7 mouse cellular contexts compared by ENCODE assay signal in the genomic region with DNA sequence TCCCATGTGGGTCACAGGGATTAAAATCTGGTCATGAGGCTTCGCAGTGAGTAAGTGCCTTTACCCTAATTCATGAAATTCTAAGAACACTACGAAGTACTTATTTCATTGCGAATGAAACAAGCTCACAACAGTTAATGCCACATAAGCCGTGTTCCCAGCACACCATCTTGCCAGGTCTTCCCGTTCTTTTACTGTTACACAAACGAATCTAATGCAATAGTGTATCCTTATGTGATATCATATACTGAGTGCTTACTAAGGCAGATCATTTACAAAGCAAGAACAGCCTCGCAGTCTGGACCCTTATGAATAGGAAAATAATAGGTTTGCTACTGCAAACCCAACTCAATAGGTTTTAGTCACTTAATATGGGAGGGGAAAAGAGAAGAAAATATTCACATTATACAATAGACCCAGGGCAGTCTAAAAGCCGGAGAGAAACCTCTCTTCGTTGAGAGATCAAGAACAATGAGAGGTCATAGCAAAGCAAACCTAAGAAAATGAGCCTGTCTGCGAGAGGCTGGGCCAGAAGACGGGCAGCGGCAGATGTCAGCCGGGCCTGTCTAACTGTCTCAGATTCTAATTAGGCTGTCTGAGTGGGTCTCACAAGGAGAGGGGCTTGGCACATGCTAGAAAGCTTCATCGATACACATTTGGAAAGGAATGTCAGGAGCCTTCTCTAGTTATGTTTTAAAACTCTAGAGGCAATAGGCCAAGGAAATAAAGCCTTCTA. TPM values are rescaled to one million over a fixed set of nuclear protein-coding genes. Genes with fewer than 3 reads are reported as not detected.
DNase-seq lines count a peak whose midpoint lies in the region; ATAC-seq and TF ChIP-seq lines count a peak whose summit lies in the region.

No protein-coding gene starts in this region.

- ATAC-seq in lung, postnatal 0 days: no peak
- peak; percentile 51 for ATAC-seq in embryonic facial prominence, embryonic 14.5 days (ENCODE audit: low read depth)
- ATAC-seq in midbrain, embryonic 16.5 days: peak; percentile 51

- no peak for TF ChIP-seq CTCF in lung, postnatal 0 days (IDR thresholded peaks at IDR 0.05)

- peak overlapping the region; percentile 81 for H3K4me3 ChIP-seq in lung, postnatal 0 days (ENCODE audit: low read depth, low read length)
- peak overlapping the region; percentile 82 for H3K4me3 ChIP-seq in embryonic facial prominence, embryonic 14.5 days (ENCODE audit: low read depth, low read length)
- peak overlapping the region; percentile 79 for H3K4me3 ChIP-seq in midbrain, embryonic 16.5 days (ENCODE audit: low read depth, low read length)

- no peaks in the 10 kb centered on the region for H3K9me3 ChIP-seq in lung, postnatal 0 days (ENCODE audit: low read length)
- no peaks in the 10 kb centered on the region for H3K9me3 ChIP-seq in embryonic facial prominence, embryonic 14.5 days (ENCODE audit: control insufficient read depth, low read length)
- H3K9me3 ChIP-seq in midbrain, embryonic 16.5 days (replicated peaks; ENCODE audit: control insufficient read depth, low read length, poor library complexity, severe bottlenecking): no peaks in the 10 kb centered on the region

- no peak overlapping the region; the same call in 1 of the 2 replicates for H3K9ac ChIP-seq in lung, postnatal 0 days (replicated peaks; ENCODE audit: low read depth)
- peak overlapping the region; percentile 87 for H3K9ac ChIP-seq in embryonic facial prominence, embryonic 14.5 days (ENCODE audit: low read depth, low read length)
- H3K9ac ChIP-seq in midbrain, embryonic 16.5 days (ENCODE audit: low read depth, low read length): peak overlapping the region; percentile 87

- H3K27me3 ChIP-seq in lung, postnatal 0 days (replicated peaks; ENCODE audit: insufficient read depth, low read length): no peaks in the 10 kb centered on the region
- no peaks in the 10 kb centered on the region for H3K27me3 ChIP-seq in embryonic facial prominence, embryonic 14.5 days (replicated peaks; ENCODE audit: control insufficient read depth, insufficient read depth, low read length)
- no peaks in the 10 kb centered on the region for H3K27me3 ChIP-seq in midbrain, embryonic 16.5 days (ENCODE audit: control insufficient read depth, insufficient read depth, low read depth, low read length)

- WGBS in lung, postnatal 0 days: 36% methylated on average over 14 of the region's 14 CpGs
- WGBS in embryonic facial prominence, embryonic 14.5 days: 32% methylated on average over 14 of the region's 14 CpGs
- 23% methylated on average over 14 of the region's 14 CpGs for WGBS in midbrain, embryonic 16.5 days

- no peak for TF ChIP-seq EP300 in lung, postnatal 0 days (IDR thresholded peaks at IDR 0.05)

- H3K4me1 ChIP-seq in lung, postnatal 0 days (ENCODE audit: insufficient read depth, low read depth, low read length): no peaks in the 10 kb centered on the region
- 0 out of 2 replicates have a peak, but pooled peaks cover 7% of the 10 kb centered on the region for H3K4me1 ChIP-seq in embryonic facial prominence, embryonic 14.5 days (ENCODE audit: control insufficient read depth, insufficient read depth, low read length)
- peaks cover 4% of the 10 kb centered on the region; the same call in 1 of the 2 replicates for H3K4me1 ChIP-seq in midbrain, embryonic 16.5 days (ENCODE audit: control insufficient read depth, insufficient read depth, low read length)

- peak overlapping the region; percentile 73 for H3K4me2 ChIP-seq in lung, postnatal 0 days (replicated peaks; ENCODE audit: low read depth, low read length)
- peak overlapping the region; percentile 68 for H3K4me2 ChIP-seq in embryonic facial prominence, embryonic 14.5 days (ENCODE audit: low read depth, low read length)
- H3K4me2 ChIP-seq in midbrain, embryonic 16.5 days (ENCODE audit: low read length): peak overlapping the region; percentile 62

- no peak for DNase-seq in lung, postnatal 0 days (ENCODE audit: low spot score)
- no peak for DNase-seq in lung, adult 18-20 months
- DNase-seq in embryonic facial prominence, embryonic 14.5 days (ENCODE audit: low spot score): no peak
- peak; percentile 44 for DNase-seq in induced T-regulatory cell, adult 2 months (ENCODE audit: low read depth)
- DNase-seq in urinary bladder, postnatal 4 days (ENCODE audit: low spot score in 2 of 2): no peak
- no peak for DNase-seq in thymus, postnatal 10 days (ENCODE audit: low spot score in 2 of 2)

- H3K27ac ChIP-seq in lung, postnatal 0 days (ENCODE audit: low read length): peak overlapping the region; percentile 92
- H3K27ac ChIP-seq in embryonic facial prominence, embryonic 14.5 days (replicated peaks; ENCODE audit: low read depth, low read length): peak overlapping the region; percentile 95
- H3K27ac ChIP-seq in midbrain, embryonic 16.5 days (ENCODE audit: low read length): peak overlapping the region; percentile 92

- H3K36me3 ChIP-seq in lung, postnatal 0 days (ENCODE audit: insufficient read depth, low read length): no peaks in the 10 kb centered on the region
- H3K36me3 ChIP-seq in embryonic facial prominence, embryonic 14.5 days (ENCODE audit: control insufficient read depth, insufficient read depth, low read length): peaks cover 19% of the 10 kb centered on the region
- H3K36me3 ChIP-seq in midbrain, embryonic 16.5 days (ENCODE audit: control insufficient read depth, insufficient read depth, low read length): no peaks in the 10 kb centered on the region

RNA-seq across cellular contexts. Expression of a gene that starts 1.3 kb away (rescaled TPM):
- polyA plus RNA-seq in lung, postnatal 0 days (2015; fragmentation: Nextera tagmentation; extraction: Ambion mirVana): 137 and 148 TPM in 2 replicates
- polyA plus RNA-seq in embryonic facial prominence, embryonic 14.5 days (2014; fragmentation: Nextera tagmentation; extraction: Ambion mirVana): 143 and 152 TPM in 2 replicates
- 45.7 and 55.6 TPM in 2 replicates for polyA plus RNA-seq in midbrain, embryonic 16.5 days (2015; fragmentation: Nextera tagmentation; extraction: Ambion mirVana)

RNA-seq across cellular contexts. Expression of a gene that starts 33.9 kb away (rescaled TPM):
- polyA plus RNA-seq in lung, postnatal 0 days (2015; fragmentation: Nextera tagmentation; extraction: Ambion mirVana): 10.7 and 10.8 TPM in 2 replicates
- polyA plus RNA-seq in embryonic facial prominence, embryonic 14.5 days (2014; fragmentation: Nextera tagmentation; extraction: Ambion mirVana): 20.5 and 21.7 TPM in 2 replicates
- 12.7 and 16.1 TPM in 2 replicates for polyA plus RNA-seq in midbrain, embryonic 16.5 days (2015; fragmentation: Nextera tagmentation; extraction: Ambion mirVana)
